Mouse (Mus musculus): Measurements from ENCODE around the gene Sirpa.

GRCm38 (mm10) chr2:129606899-129607298 is 14.3 kb downstream of the Sirpa start:
- TF ChIP-seq ZC3H11A (IDR thresholded peaks at IDR 0.05; ENCODE audit: borderline replicate concordance, low read depth, low read length) (no peak), MAFK (IDR thresholded peaks at IDR 0.05; ENCODE audit: insufficient read depth, low read depth, low read length) (no peak), CHD2 (IDR thresholded peaks at IDR 0.05; ENCODE audit: low read depth, low read length) (no peak), ZNF384 (IDR thresholded peaks at IDR 0.05; ENCODE audit: low read depth, low read length) (no peak), HCFC1 (IDR thresholded peaks at IDR 0.05; ENCODE audit: borderline replicate concordance, insufficient read depth, low read length) (no peak)

Data from ES-E14 (cell line).